Mouse (Mus musculus) cortical plate, adult 2 months (tissue): ENCODE measurements around the gene Natd1. TPM values are rescaled to one million over a fixed set of nuclear protein-coding genes. Genes with fewer than 3 reads are reported as not detected.
"Not testable (repeated sequence)": the region's sequence is repeated elsewhere in the genome, so short reads cannot be mapped to it uniquely, and the experiment has no call there.

Experiments
- H3K27ac ChIP-seq: fragments of 200-500 bp; 2 replicates; pipeline ENCODE4 v1.5.1; 2012; ENCODE audit warnings: low read length, control low read depth, inconsistent platforms; ENCODE audit not compliant: insufficient read depth
- H3K4me1 ChIP-seq: fragments of 200-500 bp; 2 replicates; pipeline ENCODE4 v1.6.1; 2011; ENCODE audit warnings: low read length; ENCODE audit not compliant: control insufficient read depth, insufficient read depth
- H3K4me3 ChIP-seq: fragments of 200-500 bp; 2 replicates; pipeline ENCODE4 v1.5.1; 2011; ENCODE audit warnings: mild to moderate bottlenecking, low read length, control low read depth; ENCODE audit not compliant: insufficient read depth
- CTCF ChIP-seq: fragments of 200-500 bp; IDR thresholded peaks from 2 replicates; pipeline ENCODE4 v1.5.1; 2011; ENCODE audit warnings: mild to moderate bottlenecking, control low read depth, low read length; ENCODE audit not compliant: insufficient read depth; ENCODE audit errors: extremely low read depth
- POLR2A ChIP-seq: fragments of 200-500 bp; IDR thresholded peaks from 2 replicates; pipeline ENCODE4 v1.6.1; 2011; ENCODE audit warnings: mild to moderate bottlenecking, low read length, control low read depth; ENCODE audit not compliant: insufficient read depth; ENCODE audit errors: extremely low read depth
- polyA plus RNA-seq: library from polyadenylated mRNA; depleted of rRNA; stranded (reverse); fragments of >200 nt; gene quantifications from 2 replicates; pipeline ENCODE4 v1.2.3, GENCODE M21; 2012

Natd1 gene
- polyA plus RNA-seq, 1 experiment, result 12.4 TPM

- Histone ChIP-seq H3K4me3 (no peak overlapping the region), H3K27ac (no peak overlapping the region), H3K4me1 (no peaks in the 10 kb centered on the region)
- TF ChIP-seq CTCF, result no peak
- TF ChIP-seq POLR2A, result no peak
These were observed 12.5 kb downstream of the Natd1 start for GRCm38 (mm10) chr11:60902001-60902400.

- Histone ChIP-seq H3K4me3 (no peak overlapping the region), H3K27ac (no peak overlapping the region), H3K4me1 (no peaks in the 10 kb centered on the region)
- TF ChIP-seq CTCF (no peak), POLR2A (no peak)
These were observed 18.6 kb downstream of the Natd1 start for GRCm38 (mm10) chr11:60895915-60896314.

GRCm38 (mm10) chr11:60890744-60891143 is 23.8 kb downstream of the Natd1 start:
- H3K4me3 ChIP-seq, result no peak overlapping the region
- TF ChIP-seq CTCF, result no peak
- TF ChIP-seq POLR2A, result no peak
- no peaks in the 10 kb centered on the region for H3K4me1 ChIP-seq
- no peak overlapping the region for H3K27ac ChIP-seq

GRCm38 (mm10) chr11:60890286-60890685 is 24.3 kb downstream of the Natd1 start:
- no peak overlapping the region for H3K27ac ChIP-seq
- TF ChIP-seq CTCF (no peak), POLR2A (no peak)
- H3K4me3 ChIP-seq, result no peak overlapping the region
- no peaks in the 10 kb centered on the region for H3K4me1 ChIP-seq

GRCm38 (mm10) chr11:60889861-60890260 is 24.7 kb downstream of the Natd1 start:
- no peak overlapping the region for H3K4me3 ChIP-seq
- TF ChIP-seq CTCF (no peak), POLR2A (no peak)
- H3K4me1 ChIP-seq, result no peaks in the 10 kb centered on the region
- no peak overlapping the region for H3K27ac ChIP-seq

- H3K4me3 ChIP-seq, H3K27ac ChIP-seq, H3K4me1 ChIP-seq: not testable (repeated sequence)
These were observed 27.6 kb downstream of the Natd1 start for GRCm38 (mm10) chr11:60886986-60887385.

GRCm38 (mm10) chr11:60882386-60882785 is 32.2 kb downstream of the Natd1 start:
- peaks cover 2% of the 10 kb centered on the region; the same call in 1 of the 2 replicates for H3K4me1 ChIP-seq
- TF ChIP-seq POLR2A, result no peak
- no peak for TF ChIP-seq CTCF
- H3K4me3 ChIP-seq, result no peak overlapping the region
- H3K27ac ChIP-seq, result no peak overlapping the region

GRCm38 (mm10) chr11:60880559-60880958 is 34.0 kb downstream of the Natd1 start:
- no peak overlapping the region for H3K4me3 ChIP-seq
- TF ChIP-seq POLR2A (no peak), CTCF (no peak)
- peaks cover 7% of the 10 kb centered on the region for H3K4me1 ChIP-seq
- H3K27ac ChIP-seq, result no peak overlapping the region

GRCm38 (mm10) chr11:60879423-60879822 is 35.1 kb downstream of the Natd1 start:
- Histone ChIP-seq H3K4me3 (peak overlapping the region; percentile 66), H3K4me1 (peaks cover 7% of the 10 kb centered on the region), H3K27ac (peak overlapping the region; percentile 82)
- TF ChIP-seq CTCF (peak; percentile 79), POLR2A (no peak)

- Histone ChIP-seq H3K4me3 (peak within 1 kb of the TSS; percentile 66), H3K27ac (peak within 1 kb of the TSS; percentile 82), H3K4me1 (peaks cover 9% of the 10 kb centered on the region)
- peak; percentile 87; the same call in 1 of the 2 replicates for TF ChIP-seq POLR2A
- no peak for TF ChIP-seq CTCF
These were observed 35.8 kb downstream of the Natd1 start, which contains the start of gene Tmem11 for GRCm38 (mm10) chr11:60878675-60879294. Gene Tmem11, minus strand, starts transcription at chr11:60879272.
